Mouse (Mus musculus) heart, embryonic 10.5 days (tissue): ENCODE data around the gene Cep19. TPM values are rescaled to one million over a fixed set of nuclear protein-coding genes. Genes with fewer than 3 reads are reported as not detected.

ENCODE experiments used
- DNase-seq: peaks from one replicate; pipeline ENCODE4 v3.0.0-alpha.2; 2017; ENCODE audit warnings: low spot score
- H3K27ac ChIP-seq: fragments of 300-500 bp; sonication (generic); 2 replicates; pipeline ENCODE4 v1.5.1; 2016; ENCODE audit warnings: mild to moderate bottlenecking
- H3K27me3 ChIP-seq: fragments of 300-500 bp; sonication (generic); 2 replicates; pipeline ENCODE4 v1.6.1; 2016; ENCODE audit warnings: mild to moderate bottlenecking; ENCODE audit not compliant: poor library complexity, insufficient read depth, severe bottlenecking
- H3K36me3 ChIP-seq: fragments of 300-500 bp; sonication (generic); 2 replicates; pipeline ENCODE4 v1.6.1; 2016; ENCODE audit warnings: mild to moderate bottlenecking, moderate library complexity
- H3K4me1 ChIP-seq: fragments of 300-500 bp; sonication (generic); 2 replicates; pipeline ENCODE4 v1.6.1; 2016; ENCODE audit warnings: mild to moderate bottlenecking
- H3K4me3 ChIP-seq: fragments of 300-500 bp; sonication (generic); 2 replicates; pipeline ENCODE4 v1.5.1; 2016; ENCODE audit warnings: mild to moderate bottlenecking, moderate library complexity
- H3K9me3 ChIP-seq: fragments of 300-500 bp; sonication (generic); 2 replicates; pipeline ENCODE4 v1.6.1; 2016; ENCODE audit warnings: mild to moderate bottlenecking, moderate library complexity
- WGBS: fragments of 180-500 bp; shearing (Covaris S2); methylation state at CpG from one replicate; pipeline ENCODE4 v1.1.7; 2016; 5-methylcytosine and 5-hydroxymethylcytosine counted together
- polyA plus RNA-seq: library from polyadenylated mRNA; unstranded; fragments of >200 nt; fragmentation: Nextera tagmentation; extraction: Ambion mirVana; gene quantifications from 2 replicates; pipeline ENCODE4 v1.2.1, GENCODE M21; 2016

Cep19 gene
- polyA plus RNA-seq, 1 experiment from 2014 or later, result 25.5 TPM

- Histone ChIP-seq H3K27ac (no peak overlapping the region), H3K9me3 (no peaks in the 10 kb centered on the region), H3K4me1 (no peaks in the 10 kb centered on the region), H3K27me3 (no peaks in the 10 kb centered on the region), H3K36me3 (no peaks in the 10 kb centered on the region), H3K4me3 (no peak overlapping the region)
- WGBS, result 80% methylated on average over 7 of the region's 7 CpGs
- DNase-seq, result no peak
These were observed 36.3 kb downstream of the Cep19 start for GRCm38 (mm10) chr16:32135842-32136357.

GRCm38 (mm10) chr16:32138954-32139353 is 39.4 kb downstream of the Cep19 start:
- H3K36me3 ChIP-seq, result peaks cover 12% of the 10 kb centered on the region
- no peak for DNase-seq
- H3K27ac ChIP-seq, result no peak overlapping the region
- no peaks in the 10 kb centered on the region; the same call in 1 of the 2 replicates for H3K9me3 ChIP-seq
- H3K4me1 ChIP-seq, result no peaks in the 10 kb centered on the region
- H3K4me3 ChIP-seq, result no peak overlapping the region
- no peaks in the 10 kb centered on the region for H3K27me3 ChIP-seq
- 90% methylated on average over 1 of the region's 1 CpGs for WGBS

GRCm38 (mm10) chr16:32143766-32144165 is 44.2 kb downstream of the Cep19 start:
- H3K4me1 ChIP-seq, result 0 out of 2 replicates have a peak, but pooled peaks cover 6% of the 10 kb centered on the region
- DNase-seq, result no peak
- H3K27ac ChIP-seq, result no peak overlapping the region
- H3K9me3 ChIP-seq, result no peaks in the 10 kb centered on the region; the same call in 1 of the 2 replicates
- peaks cover 21% of the 10 kb centered on the region for H3K36me3 ChIP-seq
- H3K4me3 ChIP-seq, result no peak overlapping the region
- no peaks in the 10 kb centered on the region for H3K27me3 ChIP-seq
- 92% methylated on average over 15 of the region's 15 CpGs for WGBS

DNA sequence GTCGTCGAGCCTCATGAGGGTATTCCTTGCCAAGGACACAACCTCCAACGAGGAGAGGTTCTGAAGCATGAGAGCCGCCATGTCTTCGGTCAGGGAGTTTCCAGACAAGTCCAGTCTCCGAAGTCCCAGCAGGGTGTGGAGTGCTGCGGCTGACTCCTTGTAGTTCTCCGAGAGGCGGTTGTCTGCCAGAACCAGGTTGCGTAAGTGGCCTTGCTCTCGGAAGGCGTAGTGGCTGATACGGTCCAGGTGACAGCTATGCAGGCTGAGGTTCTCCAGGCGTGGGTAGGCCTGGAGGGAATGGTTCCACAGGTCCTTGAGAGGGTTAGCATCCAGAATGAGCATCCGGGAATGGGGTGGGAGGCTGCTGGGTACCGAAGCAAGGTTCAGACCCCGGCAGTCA is 45.0 kb downstream of the Cep19 start:
- 0 out of 2 replicates have a peak, but pooled peaks cover 6% of the 10 kb centered on the region for H3K4me1 ChIP-seq
- no peaks in the 10 kb centered on the region; the same call in 1 of the 2 replicates for H3K9me3 ChIP-seq
- peaks cover 21% of the 10 kb centered on the region for H3K36me3 ChIP-seq
- no peak overlapping the region for H3K27ac ChIP-seq
- no peaks in the 10 kb centered on the region for H3K27me3 ChIP-seq
- no peak overlapping the region for H3K4me3 ChIP-seq
- no peak for DNase-seq
- 88% methylated on average over 17 of the region's 17 CpGs for WGBS

- Histone ChIP-seq H3K36me3 (peaks cover 21% of the 10 kb centered on the region), H3K4me3 (peak overlapping the region; percentile 35), H3K4me1 (0 out of 2 replicates have a peak, but pooled peaks cover 6% of the 10 kb centered on the region), H3K27me3 (no peaks in the 10 kb centered on the region), H3K9me3 (no peaks in the 10 kb centered on the region; the same call in 1 of the 2 replicates), H3K27ac (peak overlapping the region; percentile 49; the same call in 1 of the 2 replicates)
- no peak for DNase-seq
- 53% methylated on average over 12 of the region's 13 CpGs for whole genome bisulfite sequencing
These were observed 48.1 kb downstream of the Cep19 start for GRCm38 (mm10) chr16:32147589-32148207.

- Histone ChIP-seq H3K36me3 (no peaks in the 10 kb centered on the region), H3K4me3 (no peak overlapping the region), H3K27ac (no peak overlapping the region), H3K27me3 (no peaks in the 10 kb centered on the region), H3K4me1 (no peaks in the 10 kb centered on the region), H3K9me3 (no peaks in the 10 kb centered on the region)
- no peak for DNase-seq
- 81% methylated on average over 1 of the region's 1 CpGs for WGBS
These were observed 54.4 kb downstream of the Cep19 start for GRCm38 (mm10) chr16:32153976-32154375.

- no peaks in the 10 kb centered on the region for H3K27me3 ChIP-seq
- no peaks in the 10 kb centered on the region for H3K4me1 ChIP-seq
- H3K36me3 ChIP-seq, result no peaks in the 10 kb centered on the region
- H3K9me3 ChIP-seq, result no peaks in the 10 kb centered on the region
- WGBS, result 62% methylated on average over 13 of the region's 13 CpGs
- no peak overlapping the region for H3K27ac ChIP-seq
- DNase-seq, result no peak
- H3K4me3 ChIP-seq, result no peak overlapping the region
These were observed 54.8 kb downstream of the Cep19 start for GRCm38 (mm10) chr16:32154437-32154836.

DNA sequence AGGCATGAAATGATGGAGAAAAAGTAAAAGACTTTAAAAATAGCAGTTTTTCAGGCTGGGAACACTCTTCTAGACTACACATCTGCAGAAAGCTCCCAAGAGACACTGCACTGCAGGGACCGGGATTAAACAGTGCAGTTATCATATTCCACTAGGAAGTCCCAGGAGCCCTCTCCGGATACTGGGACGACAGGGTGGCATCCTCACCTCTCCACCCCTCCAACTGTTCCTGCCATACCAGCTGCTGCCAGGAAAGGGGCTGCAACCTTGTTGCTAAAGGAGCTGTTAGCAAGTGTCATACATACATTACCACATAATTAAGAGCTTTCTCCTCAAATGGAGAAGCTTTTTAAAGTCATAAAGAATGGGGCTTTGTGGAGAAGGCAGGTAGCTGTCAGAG is 57.1 kb downstream of the Cep19 start:
- Histone ChIP-seq H3K36me3 (no peaks in the 10 kb centered on the region), H3K27ac (no peak overlapping the region), H3K27me3 (no peaks in the 10 kb centered on the region), H3K4me3 (no peak overlapping the region), H3K4me1 (no peaks in the 10 kb centered on the region), H3K9me3 (no peaks in the 10 kb centered on the region)
- WGBS, result 32% methylated on average over 3 of the region's 3 CpGs
- DNase-seq, result no peak

DNA sequence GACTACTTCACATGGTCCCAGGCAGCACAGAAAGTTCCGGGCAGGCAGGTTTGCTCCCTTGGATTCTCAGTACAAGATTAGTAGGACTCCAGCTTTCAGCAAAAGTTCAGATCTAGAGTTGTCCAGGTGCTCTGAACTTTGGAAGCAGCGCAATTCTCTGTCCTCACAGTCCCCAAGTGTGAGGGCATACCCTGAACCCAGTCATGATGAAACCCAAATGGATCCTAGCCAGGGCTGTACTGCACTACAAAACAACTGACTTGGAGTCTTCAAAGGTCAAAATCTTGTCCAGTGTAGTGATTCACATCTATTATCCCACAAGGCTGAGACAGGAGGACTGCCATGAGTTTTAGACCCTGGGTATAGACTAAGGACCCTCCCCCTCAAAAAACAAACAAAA is 57.8 kb downstream of the Cep19 start:
- 86% methylated on average over 2 of the region's 2 CpGs for WGBS

More for the DNA sequence above, 57.8 kb downstream of the Cep19 start:
- H3K4me3 ChIP-seq, result no peak overlapping the region
- H3K9me3 ChIP-seq, result no peaks in the 10 kb centered on the region
- no peak overlapping the region for H3K27ac ChIP-seq
- no peaks in the 10 kb centered on the region for H3K27me3 ChIP-seq
- no peaks in the 10 kb centered on the region for H3K4me1 ChIP-seq
- DNase-seq, result no peak
- no peaks in the 10 kb centered on the region for H3K36me3 ChIP-seq

Other genes starting within 250 kb of the Cep19 start
- gene Meltf, start 221.0 kb upstream of the Cep19 start, polyA plus RNA-seq, result 0.09 and 0.34 TPM in 2 replicates
- gene Pigz, start 165.9 kb upstream of the Cep19 start, polyA plus RNA-seq, result 0.27 and 0.79 TPM in 2 replicates
- gene 0610012G03Rik, start 151.3 kb upstream of the Cep19 start, polyA plus RNA-seq, result 95.3 and 109 TPM in 2 replicates
- gene Ncbp2, start 151.3 kb upstream of the Cep19 start, polyA plus RNA-seq, result 82.2 and 107 TPM in 2 replicates
- 16.9 and 17.6 TPM in 2 replicates for gene Senp5, start 96.5 kb upstream of the Cep19 start, polyA plus RNA-seq
- gene Pak2, start 20.5 kb upstream of the Cep19 start, polyA plus RNA-seq, result 32.5 and 32.8 TPM in 2 replicates
- 87.2 and 102 TPM in 2 replicates for gene Pigx, start 60 bp upstream of the Cep19 start, polyA plus RNA-seq
- 5.6 and 10.5 TPM in 2 replicates for gene Nrros, start 65.8 kb downstream of the Cep19 start, polyA plus RNA-seq
- gene Bex6, start 80.0 kb downstream of the Cep19 start, polyA plus RNA-seq, result 0.63 TPM in 1 of 2 replicates, not detected in the other
- gene Fbxo45, start 147.4 kb downstream of the Cep19 start, polyA plus RNA-seq, result 8.6 and 11.1 TPM in 2 replicates
- 11.6 and 14.8 TPM in 2 replicates for gene Wdr53, start 147.4 kb downstream of the Cep19 start, polyA plus RNA-seq
- gene Smco1, start 171.7 kb downstream of the Cep19 start, polyA plus RNA-seq, result 0.14 TPM in 1 of 2 replicates, not detected in the other
- gene Rnf168, start 177.7 kb downstream of the Cep19 start, polyA plus RNA-seq, result 22.0 and 24.4 TPM in 2 replicates
- gene Ubxn7, start 232.5 kb downstream of the Cep19 start, polyA plus RNA-seq, result 21.1 and 22.3 TPM in 2 replicates